8 mouse cellular contexts compared by ENCODE assay signal in the genomic region with DNA sequence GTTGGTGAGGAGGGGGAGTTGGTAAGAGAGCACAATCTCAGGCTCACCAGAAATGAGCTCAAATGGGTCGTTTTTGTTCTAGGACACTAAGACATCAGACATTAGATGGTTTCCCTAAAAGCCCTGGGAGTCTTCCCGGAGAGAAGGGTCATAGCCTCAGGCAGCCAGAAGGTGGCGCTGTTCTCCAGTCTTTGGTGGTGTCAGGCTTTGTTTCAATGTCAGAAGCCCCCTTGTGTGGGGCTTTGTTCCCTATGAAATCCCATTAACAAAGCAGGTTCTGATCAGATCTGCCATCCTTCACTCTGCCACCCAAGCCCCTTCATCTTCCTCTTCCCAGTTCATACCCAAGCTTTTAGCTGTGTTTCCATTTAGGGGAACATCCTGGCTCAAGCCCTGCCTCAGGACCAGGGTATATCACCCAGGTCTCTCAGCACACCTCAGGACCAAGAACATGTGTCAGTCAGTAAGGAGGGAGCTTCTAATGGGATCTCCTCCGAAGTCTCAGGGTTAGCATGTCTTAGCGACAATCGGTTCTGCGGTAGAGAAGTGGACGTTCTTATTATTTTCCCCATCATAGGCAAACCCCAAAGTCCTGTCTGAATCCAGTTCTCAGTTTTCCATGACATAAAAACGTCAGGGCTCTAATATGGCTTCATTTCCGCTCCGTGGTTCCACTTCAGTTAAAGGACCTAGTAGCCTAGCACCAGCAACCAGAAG. TPM values are rescaled to one million over a fixed set of nuclear protein-coding genes. Genes with fewer than 3 reads are reported as not detected.
DNase-seq lines count a peak whose midpoint lies in the region; ATAC-seq and TF ChIP-seq lines count a peak whose summit lies in the region.

No protein-coding gene starts in this region.

- no peak overlapping the region for H3K4me3 ChIP-seq in ES-Bruce4 (ENCODE audit: low read depth, low read length)
- H3K4me3 ChIP-seq in embryonic facial prominence, embryonic 14.5 days (ENCODE audit: low read depth, low read length) = no peak overlapping the region
- no peak overlapping the region for H3K4me3 ChIP-seq in heart, postnatal 0 days (ENCODE audit: low read depth, low read length)

- DNase-seq in adrenal gland, postnatal 4 days (ENCODE audit: low spot score in 2 of 2) = peak; percentile 30 to 40
- DNase-seq in embryonic facial prominence, embryonic 14.5 days (ENCODE audit: low spot score) = peak; percentile 84
- peak; percentile 27 for DNase-seq in heart, postnatal 0 days (ENCODE audit: low spot score)
- DNase-seq in layer of hippocampus, adult 9-11 months = peak; percentile 70
- DNase-seq in lung, postnatal 25 days (ENCODE audit: low spot score) = peak; percentile 59
- peak; percentile 68 for DNase-seq in right cerebral cortex, adult 18-20 months
- peak; percentile 35 for DNase-seq in urinary bladder, postnatal 10 days (ENCODE audit: low spot score)

- no peak overlapping the region for H3K27ac ChIP-seq in ES-Bruce4 (ENCODE audit: insufficient read depth, low read length)
- no peak overlapping the region for H3K27ac ChIP-seq in embryonic facial prominence, embryonic 14.5 days (replicated peaks; ENCODE audit: low read depth, low read length)
- no peak overlapping the region for H3K27ac ChIP-seq in heart, postnatal 0 days (ENCODE audit: low read depth)

- peaks cover 12% of the 10 kb centered on the region for H3K4me1 ChIP-seq in ES-Bruce4 (ENCODE audit: control insufficient read depth, insufficient read depth, low read length)
- peaks cover 5% of the 10 kb centered on the region; the same call in 1 of the 2 replicates for H3K4me1 ChIP-seq in embryonic facial prominence, embryonic 14.5 days (ENCODE audit: control insufficient read depth, insufficient read depth, low read length)
- no peaks in the 10 kb centered on the region for H3K4me1 ChIP-seq in heart, postnatal 0 days (ENCODE audit: control insufficient read depth, insufficient read depth)

- no peak for TF ChIP-seq POLR2A in ES-Bruce4 (IDR thresholded peaks at IDR 0.05; ENCODE audit: insufficient read depth, low read length)

- 42% methylated on average over 11 of the region's 11 CpGs for WGBS in embryonic facial prominence, embryonic 14.5 days
- 36% methylated on average over 11 of the region's 11 CpGs for WGBS in heart, postnatal 0 days

- H3K9ac ChIP-seq in ES-Bruce4 (ENCODE audit: low read depth, poor library complexity, severe bottlenecking) = no peak overlapping the region
- H3K9ac ChIP-seq in embryonic facial prominence, embryonic 14.5 days (ENCODE audit: low read depth, low read length) = peak overlapping the region; percentile 27; the same call in 1 of the 2 replicates
- H3K9ac ChIP-seq in heart, postnatal 0 days (replicated peaks; ENCODE audit: low read depth, low read length) = no peak overlapping the region

- H3K4me2 ChIP-seq in embryonic facial prominence, embryonic 14.5 days (ENCODE audit: low read depth, low read length) = no peak overlapping the region
- H3K4me2 ChIP-seq in heart, postnatal 0 days (ENCODE audit: low read depth, low read length) = no peak overlapping the region

- H3K9me3 ChIP-seq in ES-Bruce4 (replicated peaks; ENCODE audit: control insufficient read depth, insufficient read depth, low read length, poor library complexity, severe bottlenecking) = no peaks in the 10 kb centered on the region
- H3K9me3 ChIP-seq in embryonic facial prominence, embryonic 14.5 days (ENCODE audit: control insufficient read depth, low read length) = no peaks in the 10 kb centered on the region
- H3K9me3 ChIP-seq in heart, postnatal 0 days (replicated peaks; ENCODE audit: control insufficient read depth, low read length) = no peaks in the 10 kb centered on the region

- TF ChIP-seq EP300 in ES-Bruce4 (IDR thresholded peaks at IDR 0.05; ENCODE audit: insufficient read depth, low read depth, low read length) = 0 out of 2 replicates have a peak, but pooled peaks have one; percentile 21
- TF ChIP-seq EP300 in heart, postnatal 0 days (IDR thresholded peaks at IDR 0.05; ENCODE audit: low read depth) = no peak

- peak; percentile 91 for TF ChIP-seq CTCF in ES-Bruce4 (IDR thresholded peaks at IDR 0.05; ENCODE audit: low read depth, low read length)
- peak; percentile 80 for TF ChIP-seq CTCF in heart, postnatal 0 days (IDR thresholded peaks at IDR 0.05; ENCODE audit: low read depth)

- no peaks in the 10 kb centered on the region for H3K36me3 ChIP-seq in ES-Bruce4 (ENCODE audit: control insufficient read depth, insufficient read depth, low read length, poor library complexity, severe bottlenecking)
- no peaks in the 10 kb centered on the region for H3K36me3 ChIP-seq in embryonic facial prominence, embryonic 14.5 days (ENCODE audit: control insufficient read depth, insufficient read depth, low read length)
- no peaks in the 10 kb centered on the region for H3K36me3 ChIP-seq in heart, postnatal 0 days (replicated peaks; ENCODE audit: control insufficient read depth, insufficient read depth, low read length)

- peak; percentile 58 for ATAC-seq in embryonic facial prominence, embryonic 14.5 days (ENCODE audit: low read depth)
- ATAC-seq in heart, postnatal 0 days (ENCODE audit: insufficient read depth, low read depth) = no peak

- no peaks in the 10 kb centered on the region for H3K27me3 ChIP-seq in ES-Bruce4 (ENCODE audit: control insufficient read depth, insufficient read depth, low read length, poor library complexity, severe bottlenecking)
- H3K27me3 ChIP-seq in embryonic facial prominence, embryonic 14.5 days (replicated peaks; ENCODE audit: control insufficient read depth, insufficient read depth, low read length) = no peaks in the 10 kb centered on the region
- 0 out of 2 replicates have a peak, but pooled peaks cover 7% of the 10 kb centered on the region for H3K27me3 ChIP-seq in heart, postnatal 0 days (ENCODE audit: control insufficient read depth, insufficient read depth, low read length)

RNA-seq across cellular contexts. Expression of a gene that starts 5.6 kb away (rescaled TPM):
- not detected in 2 replicates for polyA plus RNA-seq in ES-Bruce4 (2011; ENCODE audit: insufficient read depth, insufficient read length, low read depth, missing spikeins)
- total RNA-seq in adrenal gland, postnatal 4 days (2021) = not detected
- polyA plus RNA-seq in embryonic facial prominence, embryonic 14.5 days (2014; fragmentation: Nextera tagmentation; extraction: Ambion mirVana) = 0.51 TPM in 1 of 2 replicates, not detected in the other
- total RNA-seq in heart, postnatal 0 days (2014; rRNA removed; ENCODE audit: low replicate concordance) = not detected in 2 replicates
- not detected in 2 replicates for polyA plus RNA-seq in heart, postnatal 0 days (2015; fragmentation: Nextera tagmentation; extraction: Ambion mirVana)

RNA-seq across cellular contexts. Expression of a gene that starts 25.7 kb away (rescaled TPM):
- polyA plus RNA-seq in ES-Bruce4 (2011; ENCODE audit: insufficient read depth, insufficient read length, low read depth, missing spikeins) = 37.8 and 38.1 TPM in 2 replicates
- total RNA-seq in adrenal gland, postnatal 4 days (2021) = 10 to 100 TPM; 49.9 to 50.4 TPM
- 39.7 and 43.3 TPM in 2 replicates for polyA plus RNA-seq in embryonic facial prominence, embryonic 14.5 days (2014; fragmentation: Nextera tagmentation; extraction: Ambion mirVana)
- 23.6 and 29.6 TPM in 2 replicates for total RNA-seq in heart, postnatal 0 days (2014; rRNA removed; ENCODE audit: low replicate concordance)
- 51.1 and 55.5 TPM in 2 replicates for polyA plus RNA-seq in heart, postnatal 0 days (2015; fragmentation: Nextera tagmentation; extraction: Ambion mirVana)

Comparison
In these comparisons a context has a peak if more than half of its experiments do, and no peak if none do; other contexts are left out.
1. DNase-seq: peak in every context shown above with its lines; median percentile 84 in embryonic facial prominence, embryonic 14.5 days; 70 in layer of hippocampus, adult 9-11 months; 68 in right cerebral cortex, adult 18-20 months; 59 in lung, postnatal 25 days; 35 in adrenal gland, postnatal 4 days; 35 in urinary bladder, postnatal 10 days; 27 in heart, postnatal 0 days.